ENCODE assay signal across 8 mouse cellular contexts in the genomic region with DNA sequence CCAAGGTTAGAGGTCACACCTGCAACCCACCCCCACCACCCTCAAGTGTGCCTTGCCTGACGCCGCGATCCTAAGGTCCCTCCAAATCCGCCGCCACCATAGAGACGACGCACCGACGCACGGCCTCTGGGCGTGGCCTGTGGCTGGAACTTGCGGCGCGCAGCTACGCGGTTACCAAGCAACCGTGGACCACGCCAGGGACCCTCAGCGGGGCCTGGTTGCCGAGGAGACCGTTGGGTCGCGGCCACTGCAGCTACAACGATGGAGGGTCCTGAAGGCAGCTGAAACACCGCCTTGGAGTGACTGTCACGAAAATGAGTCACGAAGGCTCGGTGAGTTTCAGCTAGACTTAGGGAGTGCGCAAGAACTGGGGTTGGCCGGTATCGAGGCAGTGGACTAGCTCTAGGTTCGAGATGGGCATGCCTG. TPM values are rescaled to one million over a fixed set of nuclear protein-coding genes. Genes with fewer than 3 reads are reported as not detected.
DNase-seq lines count a peak whose midpoint lies in the region; ATAC-seq and TF ChIP-seq lines count a peak whose summit lies in the region.

A gene (minus strand): TSS at position 139 of the 426 bp plus-strand sequence.
A gene (plus strand): TSS at position 146 of the 426 bp plus-strand sequence.

- TF ChIP-seq POLR2A in cerebellum, adult 2 months (IDR thresholded peaks at IDR 0.05; ENCODE audit: borderline replicate concordance, insufficient read depth, low read length) = peak; percentile 48; the same call in 1 of the 2 replicates
- no peak for TF ChIP-seq POLR2A in small intestine, adult 2 months (IDR thresholded peaks at IDR 0.05; ENCODE audit: low read depth, low read length)

- peaks cover 6% of the 10 kb centered on the region for H3K36me3 ChIP-seq in hindbrain, embryonic 16.5 days (ENCODE audit: control insufficient read depth, insufficient read depth, low read length)
- H3K36me3 ChIP-seq in small intestine, adult 2 months (ENCODE audit: control insufficient read depth, insufficient read depth, low read length) = peaks cover under 1% of the 10 kb centered on the region; the same call in 1 of the 2 replicates

- H3K9ac ChIP-seq in hindbrain, embryonic 16.5 days (ENCODE audit: low read depth, low read length) = peak within 1 kb of the TSS; percentile 74

- H3K27me3 ChIP-seq in cerebellum, adult 2 months (ENCODE audit: control insufficient read depth, insufficient read depth, low read length) = no peaks in the 10 kb centered on the region
- H3K27me3 ChIP-seq in hindbrain, embryonic 16.5 days (replicated peaks; ENCODE audit: control insufficient read depth, insufficient read depth, low read length) = peaks cover 14% of the 10 kb centered on the region
- no peaks in the 10 kb centered on the region for H3K27me3 ChIP-seq in small intestine, adult 2 months (ENCODE audit: control insufficient read depth, insufficient read depth, low read length)

- intact Hi-C loops in heart, postnatal 25 days (cut with DNase I) = no loop called here
- intact Hi-C loops in left cerebral cortex, postnatal 36 days (cut with DNase I) = loop anchor here (5.0 kb wide), 1 partner anchor 34 kb away; a partner anchor contains a TSS

- peak within 1 kb of the TSS; percentile 89 for H3K4me2 ChIP-seq in hindbrain, embryonic 16.5 days (ENCODE audit: low read length)

- no peaks in the 10 kb centered on the region for H3K4me1 ChIP-seq in cerebellum, adult 2 months (ENCODE audit: control insufficient read depth, insufficient read depth, low read length)
- H3K4me1 ChIP-seq in hindbrain, embryonic 16.5 days (ENCODE audit: control insufficient read depth, insufficient read depth, low read depth, low read length) = peaks cover 10% of the 10 kb centered on the region
- H3K4me1 ChIP-seq in small intestine, adult 2 months (ENCODE audit: control insufficient read depth, insufficient read depth, insufficient read length, low read length) = peaks cover 9% of the 10 kb centered on the region; the same call in 1 of the 2 replicates

- H3K4me3 ChIP-seq in cerebellum, adult 2 months (replicated peaks; ENCODE audit: insufficient read depth, low read depth, low read length) = peak within 1 kb of the TSS; percentile 89
- H3K4me3 ChIP-seq in hindbrain, embryonic 16.5 days (ENCODE audit: low read length) = peak within 1 kb of the TSS; percentile 67
- peak within 1 kb of the TSS; percentile 69 for H3K4me3 ChIP-seq in small intestine, adult 2 months (ENCODE audit: low read depth, low read length)

- peak; percentile 66 to 79 for DNase-seq in heart, adult 18-20 months
- no peak for DNase-seq in heart, postnatal 25 days (ENCODE audit: low spot score)
- peak; percentile 73 to 78 for DNase-seq in cerebellum, adult 2 months
- peak; percentile 88 for DNase-seq in forelimb bud, embryonic 11.5 days (ENCODE audit: low read depth, low spot score)
- peak; percentile 82 to 84 for DNase-seq in left cerebral cortex, postnatal 36 days (ENCODE audit: low spot score in 2 of 2)

- H3K9me3 ChIP-seq in hindbrain, embryonic 16.5 days (ENCODE audit: control insufficient read depth, low read length) = no peaks in the 10 kb centered on the region

- peak; percentile 91 for ATAC-seq in hindbrain, embryonic 16.5 days
- ATAC-seq in megakaryocyte-erythroid progenitor cell, adult 5-6 weeks (replicated peaks; ENCODE audit: low FRiP score, low TSS enrichment, poor library complexity, severe bottlenecking) = peak; percentile 74

- no peak for TF ChIP-seq CTCF in cerebellum, adult 2 months (IDR thresholded peaks at IDR 0.05; ENCODE audit: borderline replicate concordance, insufficient read depth, low read depth, low read length)
- no peak for TF ChIP-seq CTCF in small intestine, adult 2 months (IDR thresholded peaks at IDR 0.05; ENCODE audit: extremely low read depth, insufficient read length, insufficient replicate concordance, low read depth, low read length)

- H3K27ac ChIP-seq in cerebellum, adult 2 months (ENCODE audit: insufficient read depth, low read length) = no peak within 1 kb of the TSS
- peak within 1 kb of the TSS; percentile 5; the same call in 1 of the 2 replicates for H3K27ac ChIP-seq in hindbrain, embryonic 16.5 days (ENCODE audit: low read depth, low read length)
- H3K27ac ChIP-seq in small intestine, adult 2 months (ENCODE audit: insufficient read depth, low read depth, low read length) = no peak within 1 kb of the TSS

- WGBS in cerebellum, adult 2 months = under 1% methylated on average over 32 of the region's 32 CpGs
- under 1% methylated on average over 31 of the region's 32 CpGs for WGBS in hindbrain, embryonic 16.5 days
- WGBS in small intestine, adult 2 months = 1% methylated on average over 32 of the region's 32 CpGs

RNA-seq across cellular contexts. Expression of the first gene that starts in this region (rescaled TPM):
- 1 to 10 TPM; 1.6 to 1.8 TPM for total RNA-seq in heart, adult 18-20 months (2021)
- total RNA-seq in heart, postnatal 25 days (2021) = 1 to 10 TPM; 1.0 to 2.3 TPM
- 22.7 and 29.1 TPM in 2 replicates for polyA plus RNA-seq in cerebellum, adult 2 months (2012; rRNA removed)
- 19.3 and 21.1 TPM in 2 replicates for polyA plus RNA-seq in hindbrain, embryonic 16.5 days (2015; fragmentation: Nextera tagmentation; extraction: Ambion mirVana)
- total RNA-seq in left cerebral cortex, postnatal 36 days (2021) = 10 to 100 TPM; 29.1 to 31.3 TPM
- 4.5 TPM in 1 of 2 replicates, not detected in the other for total RNA-seq in megakaryocyte-erythroid progenitor cell, adult 5-6 weeks (2014; fragmentation: Nextera tagmentation)
- total RNA-seq in megakaryocyte-erythroid progenitor cell, adult 5-6 weeks (2017) = not detected in 2 replicates
- 0.90 and 1.3 TPM in 2 replicates for polyA plus RNA-seq in small intestine, adult 2 months (2012; rRNA removed)

RNA-seq across cellular contexts. Expression of the second gene that starts in this region (rescaled TPM):
- under 1 TPM; 0.12 to 0.18 TPM for total RNA-seq in heart, adult 18-20 months (2021)
- under 1 TPM in 1 of 2 experiments, not detected in 1; 0.17 TPM for total RNA-seq in heart, postnatal 25 days (2021)
- polyA plus RNA-seq in cerebellum, adult 2 months (2012; rRNA removed) = 6.6 and 8.1 TPM in 2 replicates
- polyA plus RNA-seq in hindbrain, embryonic 16.5 days (2015; fragmentation: Nextera tagmentation; extraction: Ambion mirVana) = 11.0 and 12.9 TPM in 2 replicates
- total RNA-seq in left cerebral cortex, postnatal 36 days (2021) = 10 to 100 TPM; 27.4 to 31.5 TPM
- total RNA-seq in megakaryocyte-erythroid progenitor cell, adult 5-6 weeks (2014; fragmentation: Nextera tagmentation) = 0.52 TPM in 1 of 2 replicates, not detected in the other
- total RNA-seq in megakaryocyte-erythroid progenitor cell, adult 5-6 weeks (2017) = not detected in 2 replicates
- polyA plus RNA-seq in small intestine, adult 2 months (2012; rRNA removed) = 0.09 TPM in 1 of 2 replicates, not detected in the other

Comparison
In these comparisons a context has a peak if more than half of its experiments do, and no peak if none do; other contexts are left out.
1. RNA of the first gene that starts in this region (total RNA-seq): 29.1 to 31.3 TPM in left cerebral cortex, postnatal 36 days; 4.5 TPM in megakaryocyte-erythroid progenitor cell, adult 5-6 weeks, 1.0 to 2.3 TPM in heart, postnatal 25 days and 1.6 to 1.8 TPM in heart, adult 18-20 months; every median in the first group is over 4 times any median in the second.
2. RNA of the second gene that starts in this region (total RNA-seq): 27.4 to 31.5 TPM in left cerebral cortex, postnatal 36 days; 0.52 TPM in megakaryocyte-erythroid progenitor cell, adult 5-6 weeks, 0.12 to 0.18 TPM in heart, adult 18-20 months and 0.17 TPM in heart, postnatal 25 days; every median in the first group is over 10 times any median in the second.
3. Peak in every context shown above with its lines, with median percentiles within 50 percentile points of each other: H3K4me3 ChIP-seq.